Mouse (Mus musculus): ENCODE results near the gene Atg16l1. TPM values are rescaled to one million over a fixed set of nuclear protein-coding genes. Genes with fewer than 3 reads are reported as not detected.

The Atg16l1 gene
- polyA plus RNA-seq, 1 experiment from 2014 or later: 53.6 TPM

Other genes starting within 250 kb of the Atg16l1 start
- gene Neu2, start 246.0 kb upstream of the Atg16l1 start, polyA plus RNA-seq (2016; fragmentation: Nextera tagmentation; extraction: Ambion mirVana): not detected in 2 replicates
- gene Ngef, start 182.0 kb upstream of the Atg16l1 start, polyA plus RNA-seq (2016; fragmentation: Nextera tagmentation; extraction: Ambion mirVana): 4.0 and 5.5 TPM in 2 replicates
- 2.9 and 3.0 TPM in 2 replicates for gene Inpp5d, start 135.6 kb upstream of the Atg16l1 start, polyA plus RNA-seq (2016; fragmentation: Nextera tagmentation; extraction: Ambion mirVana)
- 2.8 and 3.0 TPM in 2 replicates for gene Sag, start 47.8 kb downstream of the Atg16l1 start, polyA plus RNA-seq (2016; fragmentation: Nextera tagmentation; extraction: Ambion mirVana)
- 39.2 and 41.7 TPM in 2 replicates for gene Dgkd, start 97.4 kb downstream of the Atg16l1 start, polyA plus RNA-seq (2016; fragmentation: Nextera tagmentation; extraction: Ambion mirVana)

Data from midbrain, embryonic 12.5 days (tissue).